Mouse (Mus musculus) neural tube, embryonic 11.5 days (tissue): ENCODE measurements around the gene Fbxw7. TPM values are rescaled to one million over a fixed set of nuclear protein-coding genes. Genes with fewer than 3 reads are reported as not detected.

ENCODE experiments used
- ATAC-seq: fragments of 200-750 bp; cut with Nextera tagmentation; 2 replicates; pipeline ENCODE4 v1.8.0; 2017; ENCODE audit warnings: moderate number of reproducible peaks, mild to moderate bottlenecking, moderate TSS enrichment, moderate library complexity; ENCODE audit not compliant: insufficient read depth, low FRiP score, low TSS enrichment
- DNase-seq: peaks from one replicate; pipeline ENCODE4 v3.0.0-alpha.2; 2015; ENCODE audit warnings: low spot score
- H3K27ac ChIP-seq: fragments of 300-500 bp; sonication (generic); 2 replicates; pipeline ENCODE4 v1.5.1; 2014; ENCODE audit warnings: low read depth, mild to moderate bottlenecking, low read length
- H3K27me3 ChIP-seq: fragments of 300-500 bp; sonication (generic); 2 replicates; pipeline ENCODE4 v1.6.1; 2014; ENCODE audit warnings: mild to moderate bottlenecking, low read length, mixed read lengths; ENCODE audit not compliant: control insufficient read depth, insufficient read depth
- H3K36me3 ChIP-seq: fragments of 300-500 bp; sonication (generic); 2 replicates; pipeline ENCODE4 v1.6.1; 2014; ENCODE audit warnings: mild to moderate bottlenecking, low read length, moderate library complexity, mixed read lengths; ENCODE audit not compliant: control insufficient read depth, insufficient read depth
- H3K4me1 ChIP-seq: fragments of 300-500 bp; sonication (generic); 2 replicates; pipeline ENCODE4 v1.6.1; 2014; ENCODE audit warnings: low read length, mixed read lengths; ENCODE audit not compliant: control insufficient read depth, insufficient read depth
- H3K4me2 ChIP-seq: fragments of 300-500 bp; sonication (generic); 2 replicates; pipeline ENCODE4 v1.6.1; 2014; ENCODE audit warnings: low read depth, mild to moderate bottlenecking, moderate library complexity
- H3K4me3 ChIP-seq: fragments of 300-500 bp; sonication (generic); 2 replicates; pipeline ENCODE4 v1.5.1; 2014; ENCODE audit warnings: low read depth, low read length
- H3K9ac ChIP-seq: fragments of 300-500 bp; sonication (generic); 2 replicates; pipeline ENCODE4 v1.6.1; 2014; ENCODE audit warnings: mild to moderate bottlenecking, low read length
- H3K9me3 ChIP-seq: fragments of 300-500 bp; sonication (generic); 2 replicates; pipeline ENCODE4 v1.6.1; 2016; ENCODE audit warnings: low read length; ENCODE audit not compliant: control insufficient read depth
- WGBS: fragments of 180-500 bp; shearing (Covaris S2); extraction: QIAGEN DNeasy Blood & Tissue Kit; methylation state at CpG from one replicate; pipeline ENCODE4 v1.1.7; 2014; 5-methylcytosine and 5-hydroxymethylcytosine counted together
- polyA plus RNA-seq: library from polyadenylated mRNA; unstranded; fragments of >200 nt; fragmentation: Nextera tagmentation; extraction: Ambion mirVana; gene quantifications from 2 replicates; pipeline ENCODE4 v1.2.1, GENCODE M21; 2014

Fbxw7 gene
- polyA plus RNA-seq, 1 experiment from 2014 or later = 23.0 TPM

DNA sequence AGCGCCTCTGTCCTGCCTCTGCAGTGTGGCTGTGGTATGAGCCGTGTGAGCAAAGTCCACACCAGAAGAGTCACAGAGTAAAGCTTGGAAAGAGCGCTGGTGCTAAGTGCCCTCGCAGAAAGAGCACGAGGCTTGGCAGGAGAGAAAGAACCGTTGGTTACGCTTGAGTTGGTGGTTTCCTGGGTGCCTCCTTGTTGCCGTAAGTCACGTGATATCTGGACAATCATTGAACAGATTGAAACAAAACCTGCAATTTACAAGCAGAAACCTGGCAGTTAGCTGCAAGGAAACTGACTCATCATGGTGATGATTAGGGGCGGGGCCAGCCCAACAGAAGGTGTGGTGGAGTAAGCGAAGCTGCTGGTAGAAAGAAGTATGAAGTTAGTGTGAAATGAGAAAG lies 207.7 kb downstream of the Fbxw7 start:
- DNase-seq = no peak
- Histone ChIP-seq H3K4me3 (no peak overlapping the region), H3K27me3 (no peaks in the 10 kb centered on the region), H3K9ac (no peak overlapping the region), H3K36me3 (no peaks in the 10 kb centered on the region), H3K9me3 (no peaks in the 10 kb centered on the region), H3K27ac (no peak overlapping the region), H3K4me1 (no peaks in the 10 kb centered on the region), H3K4me2 (no peak overlapping the region)
- 85% methylated on average over 11 of the region's 11 CpGs for WGBS
- ATAC-seq = no peak

DNA sequence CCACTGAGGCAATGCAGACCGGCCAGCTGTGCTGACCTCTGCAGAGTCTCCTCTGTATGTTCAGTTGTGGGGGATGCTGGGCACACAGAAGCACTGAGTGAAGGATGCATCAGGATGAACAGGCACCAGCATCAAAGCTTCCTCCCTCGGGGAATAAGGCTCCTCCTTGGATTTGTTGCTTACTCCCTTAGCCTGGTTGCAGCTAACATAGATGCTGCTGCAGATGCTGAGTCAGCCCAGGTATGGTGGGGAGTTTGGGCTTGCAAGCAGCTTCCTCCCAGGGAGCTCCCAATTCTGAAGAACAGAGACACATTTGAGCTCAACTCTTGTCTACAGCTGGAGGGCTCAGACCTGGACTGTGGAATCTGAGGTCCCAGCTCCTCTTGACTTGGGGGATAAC lies 209.2 kb downstream of the Fbxw7 start:
- Histone ChIP-seq H3K27ac (no peak overlapping the region), H3K27me3 (no peaks in the 10 kb centered on the region), H3K9me3 (no peaks in the 10 kb centered on the region), H3K4me2 (no peak overlapping the region), H3K4me1 (no peaks in the 10 kb centered on the region), H3K9ac (no peak overlapping the region), H3K4me3 (no peak overlapping the region), H3K36me3 (no peaks in the 10 kb centered on the region)
- DNase-seq (no peak), ATAC-seq (no peak)
- 70% methylated on average over 2 of the region's 2 CpGs for WGBS

DNA sequence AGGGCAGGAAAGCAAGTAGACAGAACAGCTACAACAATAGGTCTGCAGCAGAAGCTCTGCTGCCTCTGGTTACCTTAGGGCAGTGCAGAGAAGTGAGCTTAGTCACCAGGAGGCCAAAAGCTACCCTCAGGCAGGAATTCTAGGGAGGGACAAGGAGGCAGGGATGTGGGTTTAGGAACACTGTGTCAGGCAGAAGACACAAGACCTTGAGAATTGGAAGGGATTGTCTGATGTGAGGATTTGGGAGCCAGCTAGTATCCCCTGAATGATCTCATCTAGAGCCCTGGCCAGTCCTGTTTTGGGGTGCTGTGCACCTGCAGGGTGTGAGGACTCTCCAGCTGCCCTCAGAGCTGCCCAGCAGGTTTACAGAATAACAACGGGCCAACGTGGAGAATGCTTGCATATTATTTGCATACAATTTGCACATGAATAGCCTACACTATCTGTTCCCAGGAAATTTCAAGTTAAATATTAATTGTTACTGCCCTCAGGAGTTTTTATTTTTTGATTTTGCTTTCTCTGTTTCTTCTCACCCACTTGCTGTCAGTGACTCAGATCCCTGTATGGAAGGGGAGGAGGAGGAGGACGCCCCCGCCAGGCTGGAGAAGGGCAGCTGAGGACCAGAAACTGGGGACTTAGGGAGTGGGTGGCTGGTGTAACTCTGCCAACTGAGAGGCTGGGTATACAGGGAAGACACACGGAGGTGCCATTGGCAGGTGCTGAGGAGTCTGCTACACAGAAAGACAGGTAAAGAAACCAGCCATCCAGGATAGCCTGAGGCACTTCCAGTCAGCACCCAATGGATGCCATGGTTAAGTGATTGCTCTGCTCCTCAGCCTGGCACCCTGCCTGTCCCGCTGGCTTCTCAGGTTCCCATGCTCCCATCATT lies 210.0 kb downstream of the Fbxw7 start:
- no peaks in the 10 kb centered on the region for H3K27me3 ChIP-seq
- no peak overlapping the region for H3K9ac ChIP-seq
- H3K4me3 ChIP-seq = no peak overlapping the region
- WGBS = 26% methylated on average over 6 of the region's 6 CpGs
- H3K4me1 ChIP-seq = no peaks in the 10 kb centered on the region
- H3K27ac ChIP-seq = no peak overlapping the region
- DNase-seq = no peak
- H3K9me3 ChIP-seq = no peaks in the 10 kb centered on the region
- H3K4me2 ChIP-seq = no peak overlapping the region
- ATAC-seq = no peak
- H3K36me3 ChIP-seq = no peaks in the 10 kb centered on the region

Other genes starting within 250 kb of the Fbxw7 start
- 40.8 and 41.4 TPM in 2 replicates for gene Arfip1, start 232.6 kb upstream of the Fbxw7 start, polyA plus RNA-seq
- gene Tigd4, start 221.7 kb upstream of the Fbxw7 start, polyA plus RNA-seq = 0.07 TPM in 1 of 2 replicates, not detected in the other
- gene Tmem154, start 149.1 kb upstream of the Fbxw7 start, polyA plus RNA-seq = 0.27 TPM in 2 replicates